Mouse (Mus musculus): ENCODE measurements at regions not wholly inside any gene's neighbourhood (a gene's known extent, or its start where the extent isn't known, plus 50 kb on each side); places are given as distances from the start of the nearest gene placed in this dataset.

GRCm38 (mm10) chr7:129764456-129764970, 172.8 kb downstream of the Wdr11 start:
- no peak for TF ChIP-seq CTCF (IDR thresholded peaks at IDR 0.05; ENCODE audit: borderline replicate concordance, extremely low read depth, insufficient read depth, insufficient read length)
- no peak for TF ChIP-seq POLR2A (IDR thresholded peaks at IDR 0.05; ENCODE audit: borderline replicate concordance, extremely low read depth, insufficient read depth, insufficient read length, poor library complexity, severe bottlenecking)
